Mouse (Mus musculus) neural tube, embryonic 13.5 days (tissue): Measurements from ENCODE around the gene Spcs2. TPM values are rescaled to one million over a fixed set of nuclear protein-coding genes. Genes with fewer than 3 reads are reported as not detected.

ENCODE experiments used
- ATAC-seq: fragments of 200-750 bp; cut with Nextera tagmentation; 2 replicates; pipeline ENCODE4 v1.8.0; 2017; ENCODE audit warnings: low read depth, mild to moderate bottlenecking, moderate TSS enrichment, moderate library complexity
- H3K27ac ChIP-seq: fragments of 300-500 bp; sonication (generic); replicated peaks from 2 replicates; pipeline ENCODE4 v1.5.1; 2015; ENCODE audit warnings: moderate library complexity, mild to moderate bottlenecking, inconsistent platforms
- H3K27me3 ChIP-seq: fragments of 300-500 bp; sonication (generic); 2 replicates; pipeline ENCODE4 v1.6.1; 2015; ENCODE audit warnings: mild to moderate bottlenecking, inconsistent platforms
- H3K36me3 ChIP-seq: fragments of 300-500 bp; sonication (generic); 2 replicates; pipeline ENCODE4 v1.6.1; 2015; ENCODE audit warnings: mild to moderate bottlenecking, inconsistent platforms
- H3K4me1 ChIP-seq: fragments of 300-500 bp; sonication (generic); replicated peaks from 2 replicates; pipeline ENCODE4 v1.6.1; 2015; ENCODE audit warnings: inconsistent platforms
- H3K4me2 ChIP-seq: fragments of 300-500 bp; sonication (generic); 2 replicates; pipeline ENCODE4 v1.6.1; 2015; ENCODE audit warnings: inconsistent platforms, mild to moderate bottlenecking, moderate library complexity
- H3K4me3 ChIP-seq: fragments of 300-500 bp; sonication (generic); 2 replicates; pipeline ENCODE4 v1.5.1; 2015; ENCODE audit warnings: mild to moderate bottlenecking, inconsistent platforms
- H3K9ac ChIP-seq: fragments of 300-500 bp; sonication (generic); 2 replicates; pipeline ENCODE4 v1.6.1; 2015; ENCODE audit warnings: moderate library complexity, mild to moderate bottlenecking, inconsistent platforms
- H3K9me3 ChIP-seq: fragments of 300-500 bp; sonication (generic); 2 replicates; pipeline ENCODE4 v1.6.1; 2016; ENCODE audit warnings: inconsistent platforms
- WGBS: fragments of 180-500 bp; shearing (Covaris S2); methylation state at CpG from one replicate; pipeline ENCODE4 v1.1.7; 2015; 5-methylcytosine and 5-hydroxymethylcytosine counted together
- polyA plus RNA-seq: library from polyadenylated mRNA; unstranded; fragments of >200 nt; fragmentation: Nextera tagmentation; extraction: Ambion mirVana; gene quantifications from 2 replicates; pipeline ENCODE4 v1.2.1, GENCODE M21; 2015

The Spcs2 gene
- polyA plus RNA-seq, 1 experiment from 2014 or later = 329 TPM

DNA sequence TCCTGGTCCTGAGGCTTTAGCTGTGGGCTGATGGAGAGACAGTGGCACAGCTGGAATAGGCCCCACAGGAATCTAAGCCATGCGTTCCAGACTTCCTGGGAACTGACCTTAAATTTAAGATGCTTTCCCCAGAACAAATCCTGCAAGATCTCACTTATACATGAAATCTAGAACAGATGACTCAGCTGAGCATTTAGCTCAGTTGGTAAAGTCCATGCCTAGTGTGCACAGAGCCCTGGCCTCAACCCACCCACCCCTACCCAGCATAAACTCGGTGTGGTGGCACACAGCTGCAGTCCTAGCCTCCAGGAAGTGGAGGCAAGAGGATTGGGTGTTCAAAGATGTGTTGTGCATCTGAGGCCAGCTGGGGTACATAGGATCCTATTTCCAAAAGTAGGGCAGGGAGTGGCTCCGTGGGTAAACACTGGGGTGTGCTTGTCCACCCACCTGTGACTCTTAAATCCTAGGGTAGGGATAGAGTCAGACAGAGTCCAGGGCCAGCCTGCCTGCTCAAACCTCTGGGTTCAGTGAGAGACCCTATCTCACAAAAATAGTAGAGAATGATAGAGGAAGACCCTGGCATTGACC is 27.0 kb upstream of the Spcs2 start:
- H3K4me3 ChIP-seq = no peak overlapping the region
- H3K27me3 ChIP-seq = no peaks in the 10 kb centered on the region
- no peak overlapping the region for H3K4me2 ChIP-seq
- peaks cover 25% of the 10 kb centered on the region for H3K4me1 ChIP-seq
- no peaks in the 10 kb centered on the region for H3K36me3 ChIP-seq
- H3K27ac ChIP-seq = no peak overlapping the region
- ATAC-seq = no peak
- no peaks in the 10 kb centered on the region for H3K9me3 ChIP-seq
- WGBS = 73% methylated on average over 3 of the region's 3 CpGs
- no peak overlapping the region for H3K9ac ChIP-seq

- no peaks in the 10 kb centered on the region for H3K9me3 ChIP-seq
- no peak overlapping the region for H3K9ac ChIP-seq
- no peak overlapping the region for H3K4me3 ChIP-seq
- WGBS = 49% methylated on average over 10 of the region's 10 CpGs
- H3K4me1 ChIP-seq = peaks cover 15% of the 10 kb centered on the region
- no peaks in the 10 kb centered on the region for H3K36me3 ChIP-seq
- H3K4me2 ChIP-seq = no peak overlapping the region
- H3K27me3 ChIP-seq = no peaks in the 10 kb centered on the region
- H3K27ac ChIP-seq = no peak overlapping the region
- no peak for ATAC-seq
Observed at GRCm38 (mm10) chr7:99889175-99889880, 26.1 kb upstream of the Spcs2 start.

GRCm38 (mm10) chr7:99887743-99888142 is 24.5 kb upstream of the Spcs2 start:
- Histone ChIP-seq H3K4me3 (no peak overlapping the region), H3K4me2 (no peak overlapping the region), H3K27ac (no peak overlapping the region), H3K9me3 (no peaks in the 10 kb centered on the region), H3K9ac (no peak overlapping the region), H3K27me3 (no peaks in the 10 kb centered on the region), H3K36me3 (no peaks in the 10 kb centered on the region), H3K4me1 (peaks cover 5% of the 10 kb centered on the region; the same call in 1 of the 2 replicates)
- ATAC-seq = no peak

- Histone ChIP-seq H3K27me3 (no peaks in the 10 kb centered on the region), H3K4me1 (peaks cover 5% of the 10 kb centered on the region; the same call in 1 of the 2 replicates), H3K9me3 (no peaks in the 10 kb centered on the region), H3K4me3 (no peak overlapping the region), H3K4me2 (no peak overlapping the region), H3K36me3 (no peaks in the 10 kb centered on the region), H3K27ac (no peak overlapping the region), H3K9ac (no peak overlapping the region)
- WGBS = 88% methylated on average over 2 of the region's 2 CpGs
- ATAC-seq = no peak
Observed at GRCm38 (mm10) chr7:99887230-99887735, 24.0 kb upstream of the Spcs2 start.

DNA sequence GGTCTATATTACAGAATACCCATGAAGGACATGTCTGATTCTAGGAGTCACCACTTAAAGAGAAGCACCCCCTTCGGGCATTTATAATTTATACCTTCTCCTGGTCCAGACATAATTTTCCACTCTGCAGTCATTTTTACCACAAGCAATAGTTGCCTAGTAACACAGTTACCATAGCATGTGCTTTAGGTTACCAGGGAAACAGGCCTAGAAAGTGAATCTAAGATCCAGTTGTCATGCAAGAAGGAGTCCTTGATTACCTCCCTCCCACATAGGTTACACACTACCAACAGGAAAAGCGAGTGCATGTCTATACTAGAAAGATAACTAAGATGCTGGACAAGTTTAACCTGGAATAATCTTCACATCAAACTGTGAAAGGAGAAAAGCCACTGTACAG is 15.0 kb upstream of the Spcs2 start:
- Histone ChIP-seq H3K4me3 (no peak overlapping the region), H3K9ac (no peak overlapping the region), H3K36me3 (no peaks in the 10 kb centered on the region), H3K27me3 (no peaks in the 10 kb centered on the region), H3K9me3 (no peaks in the 10 kb centered on the region), H3K27ac (no peak overlapping the region), H3K4me1 (peaks cover 7% of the 10 kb centered on the region; the same call in 1 of the 2 replicates), H3K4me2 (no peak overlapping the region)
- WGBS = 41% methylated on average over 2 of the region's 2 CpGs
- ATAC-seq = no peak

GRCm38 (mm10) chr7:99876345-99876744 is 13.1 kb upstream of the Spcs2 start:
- WGBS = 4% methylated on average over 3 of the region's 3 CpGs
- H3K4me3 ChIP-seq = no peak overlapping the region
- ATAC-seq = peak; percentile 47; the same call in 1 of the 2 replicates
- no peak overlapping the region for H3K27ac ChIP-seq
- no peaks in the 10 kb centered on the region for H3K27me3 ChIP-seq
- H3K4me2 ChIP-seq = no peak overlapping the region
- no peak overlapping the region for H3K9ac ChIP-seq
- peaks cover 7% of the 10 kb centered on the region; the same call in 1 of the 2 replicates for H3K4me1 ChIP-seq
- H3K36me3 ChIP-seq = no peaks in the 10 kb centered on the region
- no peaks in the 10 kb centered on the region for H3K9me3 ChIP-seq

- Histone ChIP-seq H3K9me3 (no peaks in the 10 kb centered on the region), H3K27me3 (no peaks in the 10 kb centered on the region), H3K27ac (no peak overlapping the region), H3K4me2 (no peak overlapping the region), H3K4me1 (peaks cover 7% of the 10 kb centered on the region; the same call in 1 of the 2 replicates), H3K9ac (no peak overlapping the region), H3K36me3 (no peaks in the 10 kb centered on the region), H3K4me3 (no peak overlapping the region)
- 58% methylated on average over 5 of the region's 5 CpGs for WGBS
- no peak for ATAC-seq
Observed at GRCm38 (mm10) chr7:99875891-99876290, 12.6 kb upstream of the Spcs2 start.

- Histone ChIP-seq H3K36me3 (no peaks in the 10 kb centered on the region), H3K9ac (no peak overlapping the region), H3K27ac (no peak overlapping the region), H3K9me3 (no peaks in the 10 kb centered on the region), H3K4me1 (peaks cover 7% of the 10 kb centered on the region; the same call in 1 of the 2 replicates), H3K4me2 (no peak overlapping the region), H3K4me3 (no peak overlapping the region), H3K27me3 (no peaks in the 10 kb centered on the region)
- 87% methylated on average over 6 of the region's 6 CpGs for WGBS
- ATAC-seq = no peak
Observed at GRCm38 (mm10) chr7:99873965-99874364, 10.7 kb upstream of the Spcs2 start.

GRCm38 (mm10) chr7:99869296-99869695 is 6.0 kb upstream of the Spcs2 start:
- Histone ChIP-seq H3K27ac (no peak overlapping the region), H3K4me1 (no peaks in the 10 kb centered on the region), H3K27me3 (no peaks in the 10 kb centered on the region), H3K9ac (no peak overlapping the region), H3K4me2 (no peak overlapping the region), H3K9me3 (no peaks in the 10 kb centered on the region), H3K36me3 (no peaks in the 10 kb centered on the region), H3K4me3 (no peak overlapping the region)
- 74% methylated on average over 4 of the region's 4 CpGs for WGBS
- ATAC-seq = no peak

- no peaks in the 10 kb centered on the region for H3K36me3 ChIP-seq
- H3K27ac ChIP-seq = no peak overlapping the region
- no peak overlapping the region for H3K9ac ChIP-seq
- no peaks in the 10 kb centered on the region for H3K27me3 ChIP-seq
- ATAC-seq = no peak
- no peaks in the 10 kb centered on the region for H3K9me3 ChIP-seq
- whole genome bisulfite sequencing = 67% methylated on average over 3 of the region's 3 CpGs
- no peak overlapping the region for H3K4me3 ChIP-seq
- no peak overlapping the region for H3K4me2 ChIP-seq
- H3K4me1 ChIP-seq = 0 out of 2 replicates have a peak, but pooled peaks cover 5% of the 10 kb centered on the region
Observed at GRCm38 (mm10) chr7:99865219-99865618, 2.0 kb upstream of the Spcs2 start.

GRCm38 (mm10) chr7:99864241-99865028 is 1.2 kb upstream of the Spcs2 start:
- Histone ChIP-seq H3K9me3 (no peaks in the 10 kb centered on the region), H3K36me3 (no peaks in the 10 kb centered on the region), H3K4me2 (no peak overlapping the region), H3K27me3 (no peaks in the 10 kb centered on the region), H3K4me3 (no peak overlapping the region), H3K9ac (no peak overlapping the region), H3K4me1 (0 out of 2 replicates have a peak, but pooled peaks cover 5% of the 10 kb centered on the region), H3K27ac (no peak overlapping the region)
- 30% methylated on average over 6 of the region's 11 CpGs for WGBS
- ATAC-seq = no peak
